Mouse (Mus musculus) monocyte, adult 2 months (primary cell): ENCODE measurements around the gene Degs1.
A peak's percentile ranks its signal among the peaks of the same experiment; 100 is the strongest.

ENCODE experiments used
- DNase-seq, 2 experiments: peaks; one replicate each; pipeline ENCODE4 v3.0.0; 2022; ENCODE audit warnings: low spot score in 2 of 2, low read depth in 1 of 2

Degs1 gene

DNA sequence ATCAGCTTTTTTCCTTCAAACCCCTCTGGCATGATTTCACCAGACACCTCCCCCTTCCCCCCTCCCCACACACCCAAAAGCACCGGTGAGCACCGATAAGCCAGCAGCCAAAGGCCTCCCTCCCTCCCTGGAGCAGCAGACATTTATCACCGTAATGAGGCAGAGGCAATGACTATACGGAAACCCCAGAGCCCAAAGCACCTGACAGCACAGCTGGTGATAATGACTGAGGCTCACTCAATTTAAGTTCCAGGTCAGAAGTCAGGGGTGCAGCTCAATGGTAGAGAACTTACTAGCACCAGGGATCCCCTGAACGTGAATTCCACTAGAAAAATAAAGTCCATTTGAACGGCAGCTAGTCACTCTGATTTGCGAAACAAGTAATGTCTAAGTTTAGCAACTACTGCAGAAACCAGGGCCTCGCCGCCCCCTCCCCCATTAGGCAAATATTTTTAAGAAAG, 1.3 kb downstream of the Degs1 start:
- DNase-seq = no peak

DNA sequence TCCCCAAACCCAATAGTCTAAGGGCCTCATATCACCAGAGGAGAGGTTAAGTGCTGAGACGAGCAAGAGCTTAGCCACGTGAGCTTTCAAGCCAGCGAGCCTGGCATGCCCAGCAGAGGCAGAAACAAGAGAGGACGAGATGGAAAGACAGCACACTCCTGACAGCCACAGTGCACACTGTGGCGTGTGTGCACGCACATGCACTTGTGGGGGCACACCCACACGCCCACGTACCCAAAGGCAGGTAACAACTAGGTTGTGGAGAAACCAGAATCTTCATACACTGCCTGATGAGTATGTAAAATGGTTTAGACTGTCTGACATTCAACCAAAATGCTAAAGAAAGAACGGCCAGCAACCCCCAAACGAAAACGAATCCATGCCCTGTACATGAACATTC, 2.0 kb downstream of the Degs1 start:
- no peak for DNase-seq

DNA sequence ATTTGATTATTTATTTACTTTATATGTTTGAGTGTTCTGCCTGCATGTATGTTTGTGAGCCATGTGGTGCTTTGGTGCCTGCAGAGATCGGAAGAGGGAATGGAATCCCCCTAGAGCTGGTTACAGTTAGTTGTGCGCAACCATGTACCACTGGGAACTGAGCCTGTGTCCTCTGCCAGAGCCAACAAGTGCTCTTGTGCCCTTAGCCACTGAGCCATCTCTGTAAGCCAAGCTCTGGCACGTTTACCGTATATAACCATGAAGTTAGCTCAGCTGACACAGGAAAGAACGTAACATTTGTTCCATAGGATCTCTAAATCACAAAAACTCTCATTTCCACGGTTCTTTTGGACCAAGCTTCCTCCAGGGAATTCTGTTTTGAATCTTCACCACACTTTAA, 2.6 kb downstream of the Degs1 start:
- no peak for DNase-seq

DNA sequence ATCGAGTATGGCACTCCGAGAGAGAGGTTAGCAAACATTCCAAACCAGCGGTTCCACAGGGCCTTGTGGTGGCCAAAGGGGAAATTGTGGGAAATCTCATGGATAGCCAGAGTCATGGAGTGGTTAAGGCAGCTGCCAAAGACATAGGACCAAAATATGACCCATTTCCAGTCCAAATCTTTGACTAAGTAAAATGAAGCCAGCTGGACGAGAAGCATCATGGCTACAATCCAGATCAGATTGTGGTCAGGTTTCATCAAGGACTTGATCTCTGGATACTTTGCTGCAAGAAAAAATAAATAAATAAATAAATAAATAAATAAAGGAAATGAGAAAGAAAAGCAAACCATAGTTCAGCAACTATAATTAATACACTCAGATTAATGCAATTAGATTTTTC, 3.2 kb downstream of the Degs1 start:
- no peak for DNase-seq

DNA sequence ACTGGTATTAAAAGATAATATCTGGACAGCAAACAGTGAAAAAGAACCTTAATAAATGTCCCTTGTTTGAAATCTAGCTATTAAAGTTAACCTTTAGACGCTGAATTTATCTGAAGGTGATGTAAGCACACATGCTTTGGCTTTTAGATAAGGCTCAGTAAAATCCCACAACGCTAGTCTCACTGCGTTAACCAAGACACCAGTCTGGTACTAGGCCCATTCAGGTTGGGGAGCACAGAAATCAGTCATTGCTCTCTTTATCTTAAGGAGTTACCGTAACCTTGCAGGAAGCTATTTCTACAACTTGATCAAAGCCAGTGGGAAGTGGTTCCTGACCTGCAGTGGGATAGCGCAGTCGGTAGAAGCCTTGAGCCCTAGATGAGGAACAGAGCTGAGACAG, 7.5 kb downstream of the Degs1 start:
- DNase-seq = no peak

DNA sequence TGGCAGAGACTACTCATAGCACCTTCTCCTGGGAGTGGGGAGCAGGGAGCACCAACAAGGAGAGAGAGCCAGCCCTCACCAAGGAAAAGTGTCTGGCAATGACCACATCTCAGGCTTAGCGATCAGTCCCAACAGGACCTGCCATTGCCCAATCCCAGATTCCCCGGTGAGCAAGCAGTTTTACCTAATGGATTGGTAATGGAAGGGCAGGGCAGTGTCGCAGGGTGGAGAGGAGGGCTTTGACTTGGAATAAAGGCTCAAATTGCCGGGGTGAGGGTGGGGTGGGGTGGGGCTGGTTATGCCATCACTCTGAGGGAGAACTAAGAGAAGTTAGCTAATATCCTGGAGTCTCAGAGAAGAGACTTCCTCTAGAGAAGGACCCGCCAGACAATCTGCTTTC, 11.0 kb downstream of the Degs1 start:
- no peak for DNase-seq

DNA sequence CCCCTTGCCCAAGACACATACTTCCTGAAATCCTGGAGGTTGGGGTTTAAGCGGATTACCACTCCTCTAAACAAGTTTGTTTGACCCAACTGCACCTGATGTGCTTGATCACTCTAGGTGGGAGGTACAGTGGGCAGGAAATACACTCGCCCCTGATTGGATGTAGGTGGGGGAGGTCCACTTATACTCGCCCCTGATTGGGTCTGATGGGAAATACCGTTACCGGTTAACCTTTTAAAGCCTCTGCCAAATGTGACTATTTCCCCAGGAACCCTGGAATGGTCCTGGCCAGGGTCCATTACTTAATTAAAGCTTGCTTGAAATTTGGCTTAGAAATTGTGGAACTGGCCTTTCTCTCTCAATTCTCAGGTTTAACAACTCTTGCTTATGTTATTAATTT, 11.5 kb downstream of the Degs1 start:
- no peak for DNase-seq

DNA sequence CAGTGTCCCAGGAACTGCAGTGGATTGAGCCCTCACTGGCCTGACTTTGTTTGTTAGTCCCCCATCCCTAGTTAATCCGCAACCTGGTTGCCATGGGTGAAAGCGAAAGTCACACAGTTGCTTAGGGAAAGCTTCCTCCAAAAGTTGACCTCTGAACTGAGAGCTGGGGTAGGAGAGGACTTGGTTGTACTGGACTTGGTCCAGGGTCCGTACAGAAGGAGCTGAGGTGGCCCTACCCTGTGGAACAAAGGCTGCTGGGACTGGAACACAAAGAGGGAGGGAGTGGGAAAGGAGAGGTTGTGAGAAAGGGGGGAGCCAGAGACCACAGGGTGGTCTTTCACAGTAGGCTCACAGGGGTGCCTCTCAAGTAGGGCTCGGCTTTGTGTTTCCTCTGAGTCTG, 14.3 kb downstream of the Degs1 start:
- DNase-seq = no peak

DNA sequence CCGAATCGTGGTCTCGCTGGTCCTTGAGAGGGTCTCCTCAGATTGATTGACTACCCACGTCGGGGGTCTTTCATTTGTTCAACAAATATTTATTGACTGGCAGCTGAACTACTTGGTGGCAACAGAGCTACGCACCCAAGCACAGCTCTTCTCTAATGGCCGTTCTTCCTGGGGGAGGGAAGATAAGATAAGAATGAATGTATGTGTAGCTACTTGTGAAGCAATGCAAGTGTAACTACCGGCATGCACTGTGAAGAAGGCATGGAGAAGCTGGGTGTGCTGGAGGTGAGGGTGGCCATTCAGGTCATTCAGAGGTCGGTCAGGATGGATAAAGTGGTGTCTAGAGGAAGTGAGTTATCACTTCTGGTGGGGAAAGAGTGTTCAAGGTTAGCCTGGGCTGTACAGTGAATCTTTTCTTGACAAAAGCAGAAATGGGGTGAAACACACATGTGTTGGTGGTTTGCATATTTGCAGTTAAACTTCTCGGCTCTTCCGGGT, 16.5 kb downstream of the Degs1 start:
- DNase-seq = no peak

DNA sequence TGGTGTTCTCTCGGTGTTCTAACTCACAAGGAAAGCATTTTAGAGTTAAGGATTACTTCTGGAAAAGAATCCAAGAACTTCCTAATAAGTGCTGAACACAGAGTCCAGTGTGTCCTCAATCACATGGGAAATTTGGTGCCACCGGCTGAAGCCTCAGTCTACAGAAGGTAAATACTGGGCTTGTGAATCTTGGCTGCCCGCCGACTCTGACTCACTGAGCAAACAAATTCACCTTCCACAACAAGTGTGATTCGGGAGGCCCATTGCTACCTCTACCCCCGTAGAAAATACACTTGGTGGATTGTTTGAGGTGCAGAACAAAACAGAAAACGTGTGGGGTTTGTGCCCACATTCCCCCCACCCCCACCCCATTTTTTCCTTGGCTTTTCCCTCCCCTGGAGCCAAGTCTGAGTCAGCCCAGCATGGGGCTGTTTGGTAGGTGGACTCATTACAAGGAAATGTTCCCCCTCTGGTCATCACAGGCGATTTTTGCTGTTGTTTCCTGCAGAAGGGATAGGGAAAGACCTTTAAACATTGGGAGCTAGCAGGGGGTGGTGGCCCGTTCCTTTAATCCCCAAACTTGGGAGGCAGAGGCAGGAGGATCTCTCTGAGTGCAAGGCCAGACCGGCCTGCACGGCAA, 26.4 kb downstream of the Degs1 start:
- no peak for DNase-seq

DNA sequence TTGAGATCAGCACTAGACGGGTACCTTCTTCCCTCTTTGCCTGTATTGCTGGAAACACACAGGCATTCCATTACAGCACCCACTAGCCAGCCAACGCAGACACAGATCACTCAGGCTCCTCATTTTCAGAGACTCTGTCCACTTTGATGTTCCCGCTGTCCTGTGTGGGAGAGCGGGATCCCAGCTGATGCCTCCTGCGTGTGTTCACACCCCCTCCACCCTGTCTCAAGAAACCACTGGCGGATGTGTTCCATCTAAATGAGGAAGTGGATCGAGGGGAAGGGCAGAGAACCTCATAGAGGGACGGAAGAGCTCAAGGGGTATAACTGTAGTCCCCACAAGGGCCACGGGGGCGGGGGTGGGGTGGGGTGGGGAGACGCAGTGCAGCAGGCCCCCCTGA, 27.6 kb downstream of the Degs1 start:
- peak; percentile 24 to 42 for DNase-seq

DNA sequence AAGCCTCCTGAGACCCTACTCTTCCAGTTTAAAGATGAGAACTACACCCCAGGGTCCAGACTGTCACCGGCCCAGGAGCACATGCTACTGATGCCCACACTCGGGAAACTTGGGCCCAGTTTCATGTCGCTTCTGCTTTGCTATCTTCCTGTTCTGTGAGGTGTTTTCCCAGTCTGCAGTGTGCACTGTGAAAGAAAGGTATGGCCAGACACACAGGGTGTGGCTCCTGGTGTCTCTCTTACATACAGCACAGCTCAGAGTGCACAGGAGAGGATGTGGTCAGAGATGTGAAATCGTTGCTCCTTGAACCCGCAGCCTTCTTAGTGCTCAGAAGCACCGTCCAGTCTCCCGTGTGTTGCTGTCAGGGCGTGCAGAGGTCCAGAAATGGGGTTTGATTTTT, 28.0 kb downstream of the Degs1 start:
- DNase-seq = peak; percentile 9 to 23

DNA sequence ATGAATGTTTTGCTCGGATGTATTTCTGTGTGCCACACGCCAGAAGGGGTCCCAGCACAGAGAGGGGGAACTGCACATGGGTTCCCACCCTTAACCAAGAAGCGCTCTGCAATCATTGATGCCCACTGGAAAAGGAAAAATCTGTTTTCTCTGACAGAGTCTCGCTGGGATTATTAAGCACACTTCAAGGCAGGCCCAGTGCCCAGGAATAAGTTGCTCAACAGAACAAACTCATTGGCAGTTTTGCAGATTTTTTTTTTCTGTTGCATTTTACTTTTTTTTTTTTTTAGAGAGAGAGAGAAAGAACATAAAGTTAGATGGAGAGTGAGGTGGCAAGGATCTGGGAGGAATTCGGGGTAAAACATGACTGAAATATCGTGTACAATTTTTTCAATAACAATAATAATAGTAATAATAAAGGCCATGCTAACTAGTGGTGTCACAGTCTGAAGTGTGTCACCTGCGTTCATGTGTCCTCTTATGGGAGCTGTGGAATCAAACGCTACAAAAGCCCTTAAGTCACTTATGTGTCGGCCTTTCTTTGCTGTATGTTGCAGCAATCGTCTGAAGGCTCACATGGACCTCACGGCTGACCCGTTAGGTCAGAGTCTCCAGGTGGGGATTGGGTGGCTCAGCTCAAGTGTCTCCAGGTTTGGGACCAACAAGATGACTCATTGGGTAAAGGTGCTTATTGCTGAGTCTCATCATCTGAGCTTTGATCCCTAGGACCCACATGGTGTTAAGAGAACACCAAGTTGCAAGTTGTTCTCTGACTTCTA, 28.7 kb downstream of the Degs1 start:
- DNase-seq = no peak

DNA sequence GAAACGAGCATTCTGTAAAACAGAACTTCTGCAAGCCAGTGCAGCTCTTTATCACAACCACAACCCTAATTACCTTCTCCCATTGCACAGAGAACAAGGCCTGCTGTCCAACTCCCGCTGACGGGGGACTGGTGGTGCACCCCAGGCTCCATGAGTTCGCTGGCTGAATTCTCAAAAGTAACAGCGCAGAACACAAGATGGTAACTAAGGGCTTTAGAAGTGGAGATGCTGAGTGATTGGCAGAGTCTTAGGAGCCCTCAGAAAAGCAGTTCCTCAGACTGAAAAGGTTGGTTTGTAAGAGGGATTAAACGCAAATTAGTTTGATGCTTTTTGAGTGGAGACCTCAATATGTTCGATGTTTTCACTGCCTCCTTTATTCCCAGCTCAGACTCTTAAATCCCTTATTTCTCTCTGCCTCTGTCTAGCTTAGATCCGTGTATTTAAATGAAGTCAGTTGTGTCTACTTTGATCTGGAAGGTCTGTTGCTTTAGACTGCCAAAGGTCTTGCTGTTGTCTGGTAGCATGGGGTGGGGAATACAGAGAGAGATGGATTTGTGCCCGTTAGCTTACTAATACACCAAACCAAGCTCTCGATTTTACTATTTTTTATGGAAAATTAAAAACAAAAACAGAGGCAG, 30.0 kb downstream of the Degs1 start:
- no peak for DNase-seq

DNA sequence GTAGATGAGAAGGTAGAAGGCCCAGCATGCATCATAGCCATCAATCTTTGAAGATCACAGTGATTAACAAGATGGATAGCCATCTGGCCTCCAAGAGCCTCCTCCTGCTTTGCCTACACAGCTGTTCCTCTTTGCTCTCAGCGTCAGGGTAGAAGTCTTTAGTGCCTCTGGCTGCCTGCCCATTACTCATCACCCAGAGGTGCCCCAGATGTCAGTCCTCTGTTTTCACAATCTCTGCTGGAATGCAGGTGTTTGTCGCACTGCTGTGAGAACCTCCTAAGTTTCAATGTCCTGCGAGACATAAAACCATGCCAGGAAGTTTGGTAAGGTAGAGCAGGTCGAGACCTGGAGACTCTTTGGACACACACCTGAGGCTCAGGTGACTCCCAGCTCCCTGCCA, 31.9 kb downstream of the Degs1 start:
- no peak for DNase-seq

DNA sequence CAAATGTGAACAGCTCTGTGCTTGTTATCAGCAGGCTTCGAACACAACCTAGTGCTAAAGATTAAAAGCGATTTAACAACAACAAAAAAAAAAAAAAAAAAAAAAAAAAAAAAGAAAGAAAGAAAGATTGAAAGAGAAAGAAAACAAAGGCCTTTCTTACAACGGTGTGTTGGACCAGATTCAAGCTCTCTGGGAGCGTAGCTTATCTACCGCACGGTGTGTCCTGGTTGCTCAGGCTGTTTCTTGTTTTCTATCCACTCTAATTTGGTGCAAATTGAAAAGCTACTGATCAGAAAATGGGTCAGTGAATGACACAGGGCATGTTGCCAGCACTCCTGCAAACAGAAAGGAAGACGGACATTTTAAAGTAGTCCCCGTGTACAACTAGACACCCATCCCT, 33.3 kb downstream of the Degs1 start:
- no peak for DNase-seq

DNA sequence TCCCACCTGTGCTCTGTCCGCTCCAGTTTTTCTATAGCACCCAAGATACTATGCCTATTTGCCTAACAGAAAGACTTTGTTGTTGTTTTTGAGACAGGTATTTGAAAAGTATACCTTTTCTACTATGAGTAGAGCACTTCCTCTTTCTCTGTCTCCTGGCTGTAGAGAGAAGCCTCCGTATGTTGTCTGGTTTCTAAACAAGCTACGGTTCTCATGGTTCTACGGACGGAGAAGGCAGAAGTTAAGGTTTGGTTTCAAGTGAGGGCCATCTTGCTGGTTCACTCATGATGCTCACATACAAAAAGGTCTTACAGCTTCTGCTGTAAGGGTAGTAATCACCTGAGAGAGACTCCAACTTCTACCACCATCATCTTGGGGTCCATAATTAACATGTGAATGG, 37.6 kb downstream of the Degs1 start:
- DNase-seq = no peak

DNA sequence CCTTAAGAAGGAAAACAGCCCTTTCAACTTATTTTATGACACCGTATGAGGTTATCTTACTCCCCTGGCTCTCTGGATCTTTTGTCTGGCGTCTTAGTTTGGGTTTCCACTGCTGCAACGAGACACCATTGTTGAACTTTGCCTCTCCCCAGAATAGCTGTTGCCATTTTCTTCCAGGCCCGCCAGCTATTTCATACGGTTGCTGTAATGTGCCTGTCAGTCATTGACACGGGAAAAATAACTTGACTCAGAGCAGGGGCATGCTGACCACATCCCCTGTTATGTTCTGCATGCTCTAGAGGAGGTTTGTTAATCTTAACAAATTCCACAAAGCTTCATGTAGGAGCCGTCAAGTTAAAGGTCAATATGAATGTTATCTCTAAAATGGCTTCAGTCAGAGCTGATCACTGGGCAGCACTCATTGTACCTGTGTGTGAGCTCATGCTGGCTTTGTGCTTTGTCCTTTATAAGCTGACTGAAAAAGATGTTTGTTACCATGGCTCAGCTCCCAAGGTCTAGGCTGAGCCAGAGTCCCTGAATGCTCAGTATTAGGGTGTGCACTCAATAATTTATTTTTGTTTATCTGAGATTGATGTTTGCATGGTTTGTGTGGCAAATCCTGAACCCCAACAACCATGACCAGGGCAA, 44.4 kb downstream of the Degs1 start:
- no peak for DNase-seq

DNA sequence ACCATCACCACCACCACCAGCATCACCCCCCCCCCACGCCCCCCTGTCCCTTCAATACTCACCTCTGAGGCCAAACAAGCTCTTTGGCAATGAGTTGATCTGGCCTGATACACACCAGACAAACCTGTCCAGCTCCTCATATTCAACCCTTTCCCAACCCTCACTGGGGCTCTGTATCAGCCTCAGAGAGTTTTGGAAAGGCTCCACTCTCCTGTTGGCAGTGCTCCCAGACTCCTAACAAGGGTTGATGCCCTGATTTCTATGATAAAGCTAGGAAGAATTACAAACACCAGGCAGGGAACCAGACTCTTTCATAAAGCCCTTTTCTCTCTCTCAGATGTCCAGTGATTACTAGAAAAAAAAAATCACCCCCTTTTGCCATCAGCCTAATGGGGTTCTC, 45.2 kb downstream of the Degs1 start:
- no peak for DNase-seq

DNA sequence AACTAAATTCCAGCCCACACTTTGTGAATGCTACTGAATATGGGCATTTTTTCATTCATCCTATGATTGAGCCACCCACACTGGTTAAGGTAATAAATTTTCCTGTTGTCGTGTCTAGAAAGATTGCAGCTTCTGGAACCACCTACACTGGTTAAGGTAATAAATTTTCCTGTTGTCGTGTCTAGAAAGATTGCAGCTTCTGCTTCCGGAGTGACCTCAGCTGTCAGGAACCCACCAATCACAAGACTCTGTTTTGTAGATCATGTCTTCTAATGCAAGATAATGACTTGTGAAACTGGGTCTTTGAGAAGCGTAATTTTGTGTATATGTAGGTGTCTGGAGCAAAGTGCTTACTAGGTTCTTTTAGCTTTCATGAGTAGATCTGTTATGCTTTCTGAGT, 47.4 kb downstream of the Degs1 start:
- no peak for DNase-seq

DNA sequence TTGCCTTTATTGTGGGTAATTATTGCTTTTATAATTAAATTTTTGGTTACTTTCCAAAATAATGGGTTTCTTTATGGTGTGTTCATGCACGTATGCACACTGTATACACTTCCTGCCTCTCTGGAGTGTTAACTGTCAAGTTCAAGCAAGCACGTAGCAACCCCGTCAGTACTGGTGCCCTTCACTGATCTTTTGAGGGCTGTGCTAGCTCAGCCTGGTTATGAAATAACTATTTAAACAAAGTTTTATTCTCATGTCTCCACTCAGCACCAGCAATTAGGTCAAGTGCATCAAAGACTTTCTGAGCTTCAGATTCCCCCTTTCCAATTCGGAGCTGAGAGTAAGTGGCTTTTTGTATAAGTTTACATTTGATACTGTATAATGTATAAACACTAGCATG, 53.2 kb downstream of the Degs1 start:
- DNase-seq = no peak
